Mouse (Mus musculus) c-Kit-positive CD71-negative TER-119-negative erythroid progenitor cells, embryonic 14.5 days (primary cell): Measurements from ENCODE around the gene Cpped1.

Experiments used
- DNase-seq: peaks from one replicate; pipeline ENCODE4 v3.0.0-alpha.2; 2013; ENCODE audit warnings: low read depth

Gene Cpped1

GRCm38 (mm10) chr16:11757951-11758350, 151.3 kb downstream of the Cpped1 start:
- no peak for DNase-seq

- no peak for DNase-seq
Measured at GRCm38 (mm10) chr16:11757471-11757870, 151.8 kb downstream of the Cpped1 start.

DNA sequence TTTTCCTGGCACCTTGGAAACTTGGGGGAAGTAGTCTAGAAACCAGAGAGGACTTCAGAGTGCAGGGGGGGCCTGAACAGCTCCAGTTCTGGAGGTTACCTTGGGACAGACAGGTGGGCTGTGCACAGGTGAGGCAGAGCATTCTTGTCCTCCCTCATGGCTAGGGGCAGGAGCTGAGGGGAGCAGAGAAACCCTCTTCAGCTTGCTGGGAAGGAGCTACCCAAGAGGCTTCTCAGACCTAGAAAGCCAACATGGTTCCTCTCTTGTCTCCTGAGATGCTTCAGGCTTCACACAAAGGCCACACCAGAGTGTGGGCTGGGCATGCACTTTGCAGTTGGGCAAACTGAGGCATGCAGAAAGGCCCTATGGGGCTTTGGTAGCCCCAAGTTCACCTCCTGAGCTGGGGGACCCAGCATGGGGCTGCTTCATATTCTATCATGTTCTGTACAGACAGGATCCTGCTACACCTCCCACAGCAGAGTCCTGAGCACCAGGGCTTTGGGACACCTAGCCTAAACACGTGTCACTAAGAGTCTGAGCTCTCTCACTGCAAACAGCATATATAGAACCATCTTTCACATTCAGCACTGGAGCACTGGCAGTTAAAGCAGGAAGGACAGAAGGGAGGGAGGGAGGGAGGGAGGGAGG, 152.5 kb downstream of the Cpped1 start:
- DNase-seq: no peak

DNA sequence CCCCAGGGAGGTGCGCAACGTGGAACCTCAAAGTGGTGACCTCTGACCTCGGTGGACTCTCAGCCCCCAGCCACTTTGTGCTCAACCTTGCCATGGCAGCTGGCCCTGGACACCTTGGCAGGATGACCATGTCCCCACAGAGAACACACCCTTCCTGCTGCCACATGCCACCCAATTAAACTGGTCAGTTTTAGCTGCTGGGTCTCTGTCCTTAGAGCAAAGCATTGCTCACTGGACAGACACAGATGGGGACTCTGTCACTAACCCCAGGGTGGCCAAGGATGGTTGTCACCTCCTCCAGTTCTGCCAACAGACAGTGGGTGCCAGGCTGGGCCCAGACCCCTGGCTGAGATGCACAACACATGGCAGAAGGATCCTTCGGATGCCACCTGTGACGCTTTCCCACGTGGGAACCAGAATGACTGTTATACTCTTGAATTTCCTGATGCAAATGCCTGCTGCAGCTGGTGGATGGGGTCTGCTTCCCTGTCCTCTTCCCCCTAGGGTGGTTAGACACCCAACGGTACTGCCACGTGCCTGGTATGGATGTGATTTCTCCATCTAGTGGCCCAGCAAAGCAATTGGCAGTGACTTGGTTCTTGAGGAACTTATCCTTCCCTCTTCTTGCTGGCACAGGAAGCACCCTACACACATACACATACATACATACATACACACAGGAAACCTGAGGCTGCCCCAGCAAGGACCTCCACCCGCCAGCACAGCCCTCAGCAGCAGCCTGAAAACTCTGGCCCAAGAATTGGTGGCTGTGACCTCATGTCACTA, 153.8 kb downstream of the Cpped1 start:
- no peak for DNase-seq

- DNase-seq: no peak
Measured at GRCm38 (mm10) chr16:11754136-11754535, 155.1 kb downstream of the Cpped1 start.
